Mouse (Mus musculus) embryonic facial prominence, embryonic 15.5 days (tissue): ENCODE results near the gene Cfap100. TPM values are rescaled to one million over a fixed set of nuclear protein-coding genes. Genes with fewer than 3 reads are reported as not detected.
A peak's percentile ranks its signal among the peaks of the same experiment; 100 is the strongest.

ENCODE experiments used
- ATAC-seq: fragments of 200-750 bp; cut with Nextera tagmentation; 2 replicates; pipeline ENCODE4 v1.8.0; 2017; ENCODE audit warnings: low read depth, moderate TSS enrichment; ENCODE audit not compliant: insufficient number of reproducible peaks, low FRiP score, low TSS enrichment
- H3K27ac ChIP-seq: fragments of 300-500 bp; sonication (generic); replicated peaks from 2 replicates; pipeline ENCODE4 v1.5.1; 2015; ENCODE audit warnings: mild to moderate bottlenecking, inconsistent platforms
- H3K27me3 ChIP-seq: fragments of 300-500 bp; sonication (generic); 2 replicates; pipeline ENCODE4 v1.6.1; 2015; ENCODE audit warnings: inconsistent platforms
- H3K36me3 ChIP-seq: fragments of 300-500 bp; sonication (generic); 2 replicates; pipeline ENCODE4 v1.6.1; 2015; ENCODE audit warnings: mild to moderate bottlenecking, inconsistent platforms
- H3K4me1 ChIP-seq: fragments of 300-500 bp; sonication (generic); 2 replicates; pipeline ENCODE4 v1.6.1; 2015; ENCODE audit warnings: inconsistent platforms
- H3K4me2 ChIP-seq: fragments of 300-500 bp; sonication (generic); replicated peaks from 2 replicates; pipeline ENCODE4 v1.6.1; 2015; ENCODE audit warnings: mild to moderate bottlenecking, inconsistent platforms
- H3K4me3 ChIP-seq: fragments of 300-500 bp; sonication (generic); replicated peaks from 2 replicates; pipeline ENCODE4 v1.5.1; 2015; ENCODE audit warnings: mild to moderate bottlenecking, inconsistent platforms
- H3K9ac ChIP-seq: fragments of 300-500 bp; sonication (generic); 2 replicates; pipeline ENCODE4 v1.6.1; 2015; ENCODE audit warnings: inconsistent platforms
- H3K9me3 ChIP-seq: fragments of 300-500 bp; sonication (generic); replicated peaks from 2 replicates; pipeline ENCODE4 v1.6.1; 2016; ENCODE audit warnings: inconsistent platforms
- WGBS: fragments of 180-500 bp; shearing (Covaris S2); methylation state at CpG from one replicate; pipeline ENCODE4 v1.1.7; 2015; 5-methylcytosine and 5-hydroxymethylcytosine counted together
- polyA plus RNA-seq: library from polyadenylated mRNA; unstranded; fragments of >200 nt; fragmentation: Nextera tagmentation; extraction: Ambion mirVana; gene quantifications from 2 replicates; pipeline ENCODE4 v1.2.1, GENCODE M21; 2015

The Cfap100 gene
- polyA plus RNA-seq, result 1.4 and 1.7 TPM in 2 replicates

- H3K27ac ChIP-seq, result no peak within 1 kb of the TSS
- 0% methylated on average over 31 of the region's 31 CpGs for WGBS
- ATAC-seq, result peak; percentile 72; the same call in 1 of the 2 replicates
These were observed at the start of gene Cfap100 for GRCm38 (mm10) chr6:90428380-90428974. TSS of gene Cfap100 (minus strand) at chr6:90428797.

GRCm38 (mm10) chr6:90476941-90477518 is 48.4 kb upstream of the Cfap100 start:
- Histone ChIP-seq H3K9ac (no peak overlapping the region), H3K27me3 (no peaks in the 10 kb centered on the region), H3K9me3 (no peaks in the 10 kb centered on the region), H3K27ac (0 out of 2 replicates have a peak overlapping the region, but pooled peaks have one; percentile 25), H3K4me2 (no peak overlapping the region), H3K4me1 (peaks cover 3% of the 10 kb centered on the region; the same call in 1 of the 2 replicates), H3K36me3 (no peaks in the 10 kb centered on the region), H3K4me3 (no peak overlapping the region)
- ATAC-seq, result no peak
- 59% methylated on average over 14 of the region's 14 CpGs for WGBS

More at GRCm38 (mm10) chr6:90428380-90428974, at the start of gene Cfap100:
- Histone ChIP-seq H3K4me2 (peak within 1 kb of the TSS; percentile 86), H3K4me3 (peak within 1 kb of the TSS; percentile 44), H3K36me3 (no peaks in the 10 kb centered on the region), H3K27me3 (peaks cover 7% of the 10 kb centered on the region; the same call in 1 of the 2 replicates), H3K9me3 (no peaks in the 10 kb centered on the region), H3K4me1 (peaks cover 12% of the 10 kb centered on the region), H3K9ac (peak within 1 kb of the TSS; percentile 26)

- H3K9ac ChIP-seq, result no peak overlapping the region
- no peak overlapping the region for H3K4me3 ChIP-seq
- no peaks in the 10 kb centered on the region for H3K9me3 ChIP-seq
- no peak overlapping the region for H3K4me2 ChIP-seq
- H3K27me3 ChIP-seq, result no peaks in the 10 kb centered on the region
- peaks cover 14% of the 10 kb centered on the region for H3K4me1 ChIP-seq
- no peak for ATAC-seq
- H3K27ac ChIP-seq, result no peak overlapping the region
- 54% methylated on average over 3 of the region's 3 CpGs for WGBS
- H3K36me3 ChIP-seq, result no peaks in the 10 kb centered on the region
These were observed 47.2 kb upstream of the Cfap100 start for GRCm38 (mm10) chr6:90475854-90476212.

DNA sequence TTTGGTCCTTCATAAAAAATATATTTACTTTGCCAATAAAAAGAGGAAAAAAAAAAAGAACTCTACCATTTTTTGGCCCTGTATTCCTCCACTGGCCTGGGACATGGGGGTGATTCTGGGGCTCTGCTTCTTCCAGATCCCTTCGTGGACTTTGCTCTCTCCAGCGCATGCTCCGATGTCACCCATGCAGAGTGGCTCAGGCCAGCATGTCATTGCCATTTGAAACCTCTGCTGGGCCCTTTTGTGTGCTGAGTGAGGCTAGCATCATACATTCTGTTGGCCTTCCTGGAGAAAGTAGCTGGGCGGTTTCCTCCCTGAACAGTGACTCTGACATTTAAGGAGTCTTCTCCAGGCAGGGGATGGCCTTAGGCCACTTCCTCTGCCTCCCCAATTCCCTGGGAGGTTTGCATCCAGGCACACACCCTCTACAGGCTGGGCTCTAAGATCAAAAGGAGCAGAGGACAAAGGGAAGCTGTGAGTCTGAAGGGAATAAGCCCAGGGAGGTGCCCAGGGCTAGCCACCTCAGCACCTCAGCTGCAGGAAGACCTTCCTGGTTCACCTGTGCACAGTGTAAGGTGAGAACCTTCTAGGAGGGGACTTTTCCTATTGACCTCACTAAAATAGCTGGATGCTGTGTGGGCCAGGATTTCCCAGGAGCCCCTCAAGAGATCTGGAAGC is 46.7 kb upstream of the Cfap100 start:
- 70% methylated on average over 4 of the region's 4 CpGs for WGBS
- no peak overlapping the region for H3K4me2 ChIP-seq
- no peaks in the 10 kb centered on the region for H3K9me3 ChIP-seq
- ATAC-seq, result no peak
- peaks cover 19% of the 10 kb centered on the region for H3K4me1 ChIP-seq
- H3K36me3 ChIP-seq, result no peaks in the 10 kb centered on the region
- no peak overlapping the region for H3K27ac ChIP-seq
- no peaks in the 10 kb centered on the region for H3K27me3 ChIP-seq
- no peak overlapping the region for H3K4me3 ChIP-seq
- H3K9ac ChIP-seq, result no peak overlapping the region

GRCm38 (mm10) chr6:90474361-90474750 is 45.8 kb upstream of the Cfap100 start:
- Histone ChIP-seq H3K27me3 (no peaks in the 10 kb centered on the region), H3K4me2 (no peak overlapping the region), H3K36me3 (no peaks in the 10 kb centered on the region), H3K9me3 (no peaks in the 10 kb centered on the region), H3K27ac (no peak overlapping the region), H3K4me1 (peaks cover 20% of the 10 kb centered on the region), H3K4me3 (no peak overlapping the region), H3K9ac (no peak overlapping the region)
- ATAC-seq, result no peak
- 88% methylated on average over 3 of the region's 3 CpGs for WGBS

DNA sequence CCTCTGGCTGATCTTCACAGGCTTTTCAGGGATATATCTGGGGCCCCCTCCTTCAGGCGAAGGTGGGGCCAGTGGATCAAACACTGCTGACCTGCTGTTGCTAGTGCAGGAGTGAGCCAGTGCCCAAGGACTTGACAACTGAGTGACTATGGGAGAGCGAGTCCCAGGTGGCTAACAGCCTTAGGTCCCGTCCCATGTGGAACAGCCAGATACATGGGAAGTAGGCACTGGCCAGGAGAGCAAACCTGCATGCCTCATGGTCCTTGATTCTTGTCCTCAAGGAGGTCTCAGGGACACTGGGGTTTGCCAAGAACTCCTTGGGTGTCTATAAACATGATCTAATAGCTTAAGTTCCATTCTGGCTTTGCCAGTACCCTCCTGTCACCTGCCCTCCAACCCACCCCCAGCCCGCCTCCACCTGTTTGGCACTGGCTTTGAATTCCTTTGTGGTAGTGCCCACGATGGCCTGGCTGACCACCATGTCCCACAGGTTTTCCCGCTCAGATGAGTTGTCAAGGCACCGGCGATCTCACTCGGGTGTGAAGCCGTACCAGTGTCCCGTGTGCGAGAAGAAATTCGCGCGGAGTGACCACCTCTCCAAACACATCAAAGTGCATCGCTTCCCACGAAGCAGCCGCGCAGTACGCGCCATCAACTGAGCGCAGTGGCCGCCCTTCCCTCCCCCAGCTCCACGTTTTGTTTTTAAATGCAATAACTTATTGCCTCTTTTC is 45.2 kb upstream of the Cfap100 start:
- ATAC-seq, result no peak
- H3K4me2 ChIP-seq, result no peak overlapping the region
- no peaks in the 10 kb centered on the region for H3K36me3 ChIP-seq
- WGBS, result 93% methylated on average over 24 of the region's 24 CpGs
- H3K9me3 ChIP-seq, result no peaks in the 10 kb centered on the region
- no peak overlapping the region for H3K9ac ChIP-seq
- no peak overlapping the region for H3K4me3 ChIP-seq
- H3K27ac ChIP-seq, result no peak overlapping the region
- H3K4me1 ChIP-seq, result peaks cover 20% of the 10 kb centered on the region
- no peaks in the 10 kb centered on the region for H3K27me3 ChIP-seq

DNA sequence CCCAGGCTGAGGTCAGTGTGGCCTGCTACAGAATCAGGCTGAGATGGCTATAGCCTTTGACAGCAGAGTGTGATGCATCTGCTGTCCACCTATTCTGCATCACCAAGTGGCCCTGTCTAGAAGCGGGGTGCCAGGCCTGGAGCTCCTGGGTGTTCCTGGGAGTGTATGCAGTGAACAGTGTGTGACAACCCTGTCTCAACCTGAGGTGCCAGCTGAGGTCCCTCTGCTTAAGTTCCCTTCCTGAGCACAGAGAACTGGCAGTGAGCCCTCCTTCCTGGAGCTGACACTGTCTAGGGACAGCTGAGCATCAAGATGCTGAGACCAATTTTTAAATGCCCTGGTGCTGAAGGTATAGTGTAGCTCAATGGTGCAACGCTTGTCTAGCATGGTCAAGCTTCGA is 44.1 kb upstream of the Cfap100 start:
- H3K9me3 ChIP-seq, result no peaks in the 10 kb centered on the region
- H3K4me2 ChIP-seq, result no peak overlapping the region
- H3K27ac ChIP-seq, result no peak overlapping the region
- H3K9ac ChIP-seq, result no peak overlapping the region
- H3K27me3 ChIP-seq, result no peaks in the 10 kb centered on the region
- no peaks in the 10 kb centered on the region for H3K36me3 ChIP-seq
- WGBS, result 90% methylated on average over 3 of the region's 3 CpGs
- H3K4me3 ChIP-seq, result no peak overlapping the region
- no peak for ATAC-seq
- H3K4me1 ChIP-seq, result peaks cover 20% of the 10 kb centered on the region

- 55% methylated on average over 4 of the region's 4 CpGs for WGBS
These were observed 43.5 kb upstream of the Cfap100 start for GRCm38 (mm10) chr6:90472079-90472478.

GRCm38 (mm10) chr6:90470947-90471541 is 42.4 kb upstream of the Cfap100 start:
- Histone ChIP-seq H3K9me3 (no peaks in the 10 kb centered on the region), H3K9ac (no peak overlapping the region), H3K27me3 (no peaks in the 10 kb centered on the region), H3K4me1 (peaks cover 20% of the 10 kb centered on the region), H3K4me3 (no peak overlapping the region), H3K27ac (peak overlapping the region; percentile 69), H3K36me3 (no peaks in the 10 kb centered on the region), H3K4me2 (no peak overlapping the region)
- ATAC-seq, result peak; percentile 49; the same call in 1 of the 2 replicates
- WGBS, result 30% methylated on average over 12 of the region's 12 CpGs

More at GRCm38 (mm10) chr6:90472079-90472478, 43.5 kb upstream of the Cfap100 start:
- ATAC-seq, result no peak
- Histone ChIP-seq H3K9me3 (no peaks in the 10 kb centered on the region), H3K27me3 (no peaks in the 10 kb centered on the region), H3K9ac (no peak overlapping the region), H3K36me3 (no peaks in the 10 kb centered on the region), H3K4me3 (no peak overlapping the region), H3K4me2 (no peak overlapping the region), H3K27ac (no peak overlapping the region), H3K4me1 (peaks cover 20% of the 10 kb centered on the region)

DNA sequence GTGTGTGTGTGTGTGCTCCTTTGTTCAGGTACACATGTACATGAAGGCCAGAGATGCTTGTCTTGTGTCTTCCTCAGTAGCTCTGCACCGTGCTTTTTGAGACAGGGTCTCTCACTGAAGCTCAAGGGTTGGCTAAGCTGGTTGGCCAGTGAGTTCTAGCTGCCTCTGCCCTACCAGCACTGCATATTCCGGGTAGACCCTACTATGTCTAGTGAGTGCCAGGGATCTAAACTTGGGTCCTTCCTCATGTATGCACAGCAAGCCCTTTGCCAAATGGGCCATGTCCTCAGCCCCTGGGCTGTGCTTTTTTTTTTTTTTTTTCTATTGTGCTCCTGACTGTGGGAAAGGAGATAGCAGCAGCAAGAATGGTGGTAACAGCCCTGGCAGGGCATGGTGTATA is 41.7 kb upstream of the Cfap100 start:
- no peak overlapping the region for H3K4me2 ChIP-seq
- H3K9ac ChIP-seq, result no peak overlapping the region
- H3K27me3 ChIP-seq, result no peaks in the 10 kb centered on the region
- H3K4me3 ChIP-seq, result no peak overlapping the region
- peaks cover 20% of the 10 kb centered on the region for H3K4me1 ChIP-seq
- no peak for ATAC-seq
- H3K36me3 ChIP-seq, result no peaks in the 10 kb centered on the region
- 97% methylated on average over 2 of the region's 2 CpGs for WGBS
- no peaks in the 10 kb centered on the region for H3K9me3 ChIP-seq
- H3K27ac ChIP-seq, result no peak overlapping the region; the same call in 1 of the 2 replicates

DNA sequence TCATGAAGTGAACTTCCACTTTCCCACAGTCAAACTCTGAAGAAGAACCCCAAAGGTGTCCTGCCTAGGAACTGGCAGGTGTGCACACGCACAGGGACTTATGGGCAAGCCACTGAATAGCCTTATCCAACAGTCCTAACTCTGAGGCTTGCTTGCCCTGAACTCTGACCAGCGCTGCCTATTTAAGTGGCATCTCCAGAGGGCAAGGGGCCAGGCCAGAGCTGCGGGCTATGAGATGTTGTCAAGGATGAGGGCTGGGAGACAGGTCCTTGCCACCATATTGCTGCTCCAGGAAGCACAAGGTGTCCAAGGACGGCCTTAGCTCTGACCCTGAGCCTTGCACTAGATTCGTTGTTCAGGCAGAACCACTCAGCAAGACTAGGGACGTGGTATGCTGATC is 40.4 kb upstream of the Cfap100 start:
- Histone ChIP-seq H3K4me2 (no peak overlapping the region), H3K4me3 (no peak overlapping the region), H3K27ac (no peak overlapping the region), H3K9ac (no peak overlapping the region), H3K9me3 (no peaks in the 10 kb centered on the region), H3K27me3 (no peaks in the 10 kb centered on the region), H3K36me3 (no peaks in the 10 kb centered on the region), H3K4me1 (peaks cover 23% of the 10 kb centered on the region)
- no peak for ATAC-seq
- WGBS, result 86% methylated on average over 6 of the region's 6 CpGs
